Mouse (Mus musculus) adrenal gland, postnatal 14 days (tissue): Measurements from ENCODE around the gene Stk31. TPM values are rescaled to one million over a fixed set of nuclear protein-coding genes. Genes with fewer than 3 reads are reported as not detected.

Experiments
- total RNA-seq: library from RNA; stranded (reverse); gene quantifications from 2 replicates; pipeline ENCODE4 v1.2.3, GENCODE M21; 2021

Gene Stk31
- total RNA-seq, 1 experiment from 2014 or later, result 0.33 TPM

Other genes with a start within 250 kb of the Stk31 start
- gene Igf2bp3, start 180.6 kb upstream of the Stk31 start, total RNA-seq, result 2.8 and 3.1 TPM in 2 replicates
- 68.4 and 85.4 TPM in 2 replicates for gene Tra2a, start 131.6 kb upstream of the Stk31 start, total RNA-seq
- 9.7 and 9.9 TPM in 2 replicates for gene Ccdc126, start 76.3 kb upstream of the Stk31 start, total RNA-seq
- 1.3 and 2.2 TPM in 2 replicates for gene Fam221a, start 27.9 kb upstream of the Stk31 start, total RNA-seq